Mouse (Mus musculus) liver, adult (tissue): ENCODE data around the gene Eno3.

ENCODE experiments used
- GATA4 ChIP-seq: IDR thresholded peaks from 2 replicates; pipeline ENCODE4 v1.6.1; 2014; ENCODE audit warnings: mild to moderate bottlenecking, low read length; ENCODE audit not compliant: insufficient replicate concordance

Gene Eno3

DNA sequence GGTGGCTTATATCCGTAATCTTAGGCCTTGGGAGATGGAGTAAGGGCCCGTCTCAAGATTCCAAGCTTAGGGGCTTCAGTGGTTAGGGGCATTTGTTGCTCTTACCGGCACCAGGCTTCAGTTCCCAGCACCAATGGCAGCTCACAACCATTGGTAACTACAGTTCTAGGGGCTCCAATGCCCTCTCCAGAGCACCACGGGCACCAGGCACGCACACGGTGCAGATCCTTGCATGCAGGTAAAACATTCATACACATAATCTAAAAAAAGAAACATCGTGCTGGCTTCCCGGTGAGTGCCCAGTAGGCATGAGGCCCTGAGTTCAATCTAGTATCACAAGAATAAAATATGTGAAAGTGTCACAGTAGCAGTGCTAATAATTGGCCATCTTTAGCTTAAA is 6.1 kb downstream of the Eno3 start:
- TF ChIP-seq GATA4 = no peak

DNA sequence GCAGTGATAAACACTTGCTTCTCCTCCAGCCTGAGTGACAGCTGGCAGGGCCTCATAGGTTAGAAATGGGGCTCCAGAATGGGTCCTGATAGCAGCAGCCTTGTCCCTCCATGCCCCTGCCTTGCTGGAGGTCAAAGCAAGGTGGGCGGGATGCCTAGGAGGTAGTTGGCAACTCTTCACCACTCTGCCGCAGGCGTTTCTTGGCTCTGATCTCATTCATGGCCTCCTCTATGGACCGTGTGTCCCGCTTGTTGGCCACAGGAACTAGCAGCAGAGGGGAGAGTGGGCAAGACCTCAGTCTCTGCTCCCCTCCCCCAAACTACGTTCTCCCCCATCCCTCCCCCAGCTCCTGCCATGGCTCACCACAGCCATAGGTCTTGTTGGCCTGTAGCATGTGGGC is 7.0 kb downstream of the Eno3 start:
- no peak for TF ChIP-seq GATA4

DNA sequence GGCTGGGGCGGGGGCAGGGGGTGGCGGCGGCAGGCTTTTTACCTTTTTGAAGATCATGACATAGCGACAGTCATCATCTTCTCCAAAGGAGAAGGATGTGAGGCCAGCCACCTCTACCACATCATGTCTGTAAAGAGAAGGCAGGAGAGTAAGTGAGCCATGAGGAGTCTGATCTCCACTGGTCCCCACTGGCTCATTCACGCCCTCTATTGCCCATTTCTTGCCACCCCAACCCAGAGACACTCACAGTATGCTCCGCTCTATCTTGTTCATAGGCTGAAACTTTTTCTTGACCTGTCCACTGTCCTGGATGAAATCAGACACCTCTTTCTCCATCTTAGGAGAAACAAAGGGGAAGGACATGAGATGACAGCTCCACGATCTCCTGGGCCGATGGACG is 7.7 kb downstream of the Eno3 start:
- TF ChIP-seq GATA4 = no peak

DNA sequence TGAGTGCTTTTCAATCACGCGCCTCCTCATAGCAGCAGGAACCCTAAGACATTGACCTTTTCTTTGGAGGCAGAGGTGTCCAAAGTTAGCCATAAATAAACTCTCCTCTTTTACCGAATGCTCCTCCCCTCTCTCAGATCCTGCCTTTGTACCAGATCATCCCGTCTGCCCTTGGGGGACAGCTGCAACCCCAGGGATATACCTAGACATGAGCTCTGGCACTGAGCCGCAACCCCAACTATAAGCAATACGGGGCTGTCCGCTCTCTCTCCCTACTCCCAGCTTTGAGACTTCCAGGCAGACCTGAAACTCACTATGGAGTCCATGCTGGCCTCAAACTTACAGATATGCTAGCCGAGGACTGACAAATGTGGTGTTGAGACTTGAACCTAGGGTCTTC is 9.7 kb downstream of the Eno3 start:
- no peak for TF ChIP-seq GATA4

- TF ChIP-seq GATA4 = no peak
Observed at GRCm38 (mm10) chr11:70667271-70668150, 10.5 kb downstream of the Eno3 start.

DNA sequence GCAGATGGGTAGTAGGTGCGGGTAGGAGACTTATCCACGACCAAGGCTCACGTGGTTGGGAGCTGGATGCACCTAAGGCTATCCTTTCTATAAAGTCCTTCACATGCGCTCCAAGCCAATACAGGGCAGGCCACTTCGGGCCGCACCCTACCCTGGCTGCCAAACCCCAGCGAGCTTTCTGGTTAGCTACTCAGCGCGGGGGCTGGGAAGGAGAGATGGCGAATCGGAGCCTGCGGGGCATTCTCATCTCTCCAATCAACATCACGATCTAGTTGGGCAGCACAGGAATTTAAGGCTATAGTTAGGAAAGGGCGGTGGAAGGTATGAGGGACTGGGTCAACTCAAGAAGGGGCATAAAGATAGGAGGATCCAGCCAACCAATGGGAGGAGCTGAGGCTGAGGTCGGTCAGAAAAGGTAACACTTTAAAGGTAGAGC is 11.4 kb downstream of the Eno3 start:
- TF ChIP-seq GATA4 = no peak

DNA sequence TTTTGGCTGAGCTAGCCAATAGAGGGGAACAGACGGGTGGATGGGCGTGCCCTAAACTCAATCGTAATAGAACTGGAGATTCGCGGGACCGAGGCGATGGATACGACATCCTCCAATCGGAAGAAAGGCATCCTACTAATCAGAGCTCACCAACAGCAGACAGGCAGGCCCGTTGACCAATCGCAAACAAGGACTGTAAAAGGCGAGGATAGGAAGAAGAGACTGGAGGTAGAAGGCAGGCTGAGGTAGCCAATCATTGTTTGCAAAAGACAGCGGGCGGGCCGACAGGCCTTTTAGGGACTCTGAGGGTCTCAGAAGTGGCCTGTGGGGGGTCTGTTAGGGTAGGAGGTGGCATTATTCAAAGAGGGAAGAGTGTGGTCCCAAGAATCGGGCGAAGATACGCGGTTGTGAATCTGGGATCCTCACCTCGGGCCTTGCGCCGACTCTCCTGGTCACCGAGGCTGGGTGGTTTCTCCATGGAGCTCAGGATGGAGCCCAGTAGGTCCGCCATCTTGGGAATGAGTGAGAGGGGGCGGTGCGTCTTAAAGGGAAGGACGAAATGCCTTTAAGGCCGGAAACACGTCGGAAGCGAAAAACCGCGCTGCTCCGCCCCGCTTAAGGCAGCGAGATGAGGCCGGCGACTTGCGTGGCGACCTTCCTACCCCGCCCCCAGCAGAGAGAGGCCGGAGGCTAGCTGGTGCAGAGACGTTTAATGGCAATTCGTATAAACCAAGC is 11.9 kb downstream of the Eno3 start, which contains the start of gene Spag7:
Gene Spag7, minus strand, starts transcription at position 646 of the 735 bp plus-strand sequence.
- TF ChIP-seq GATA4 = no peak

DNA sequence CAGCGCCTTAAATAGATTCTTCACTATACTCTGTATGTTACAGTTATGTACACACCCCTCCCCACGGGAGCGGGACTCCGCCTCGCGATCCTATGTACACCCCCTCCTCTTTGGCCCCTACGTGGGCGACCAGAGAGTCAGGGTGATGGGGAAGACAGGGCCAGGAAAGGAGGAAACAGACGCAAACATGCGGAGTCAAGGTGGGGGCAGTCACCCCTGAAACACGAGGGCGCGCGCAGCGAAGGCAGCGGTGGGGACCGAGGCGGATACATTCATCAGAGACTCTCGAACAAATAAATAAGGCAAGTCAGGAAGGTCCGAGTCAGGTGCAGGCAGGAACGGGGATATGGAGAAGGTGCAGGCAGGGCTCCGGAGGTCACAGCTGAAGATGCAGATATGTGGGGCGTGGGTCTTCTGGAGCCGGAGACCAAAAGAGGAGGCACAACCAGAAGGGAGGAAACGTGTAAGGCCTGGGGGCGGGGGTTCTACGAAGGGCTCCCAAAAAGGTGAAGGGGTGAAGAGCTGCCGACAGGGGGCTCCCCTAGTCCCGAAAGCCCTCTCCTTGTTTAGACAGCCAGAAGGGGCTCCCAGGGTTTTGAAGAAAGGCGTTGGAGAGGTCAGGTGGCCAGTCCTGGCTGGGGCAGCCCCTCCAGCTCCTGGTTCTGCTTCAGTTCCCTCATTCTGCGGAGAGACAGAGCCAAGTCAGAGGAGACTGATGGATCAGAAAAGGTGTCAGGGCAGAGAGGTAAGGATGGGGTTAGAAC is 12.8 kb downstream of the Eno3 start:
- TF ChIP-seq GATA4 = no peak

GRCm38 (mm10) chr11:70670483-70670882 is 13.5 kb downstream of the Eno3 start:
- TF ChIP-seq GATA4 = no peak

- TF ChIP-seq GATA4 = no peak
Observed at GRCm38 (mm10) chr11:70671333-70672047, 14.5 kb downstream of the Eno3 start.

GRCm38 (mm10) chr11:70674014-70674413 is 17.0 kb downstream of the Eno3 start:
- no peak for TF ChIP-seq GATA4

DNA sequence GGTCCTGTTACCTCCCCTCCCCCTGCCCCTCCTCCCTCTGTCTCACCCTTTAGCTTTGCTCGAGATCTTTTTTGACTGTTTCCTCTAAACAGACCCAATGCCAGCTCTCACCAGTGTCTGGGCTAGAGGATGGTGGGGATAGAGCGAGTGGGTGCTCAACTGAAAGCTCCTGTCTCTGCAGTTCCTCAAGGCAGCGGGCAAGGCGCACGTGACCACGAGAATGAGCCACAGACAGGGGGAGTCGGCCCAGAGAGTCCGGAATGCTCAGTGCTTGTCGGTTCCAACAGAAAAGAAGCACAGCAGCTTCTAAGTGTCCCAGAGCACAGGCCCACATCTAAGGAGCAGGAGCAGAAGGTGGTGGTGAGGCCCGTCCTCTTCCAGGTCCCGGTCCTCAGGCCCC is 17.5 kb downstream of the Eno3 start:
- no peak for TF ChIP-seq GATA4

DNA sequence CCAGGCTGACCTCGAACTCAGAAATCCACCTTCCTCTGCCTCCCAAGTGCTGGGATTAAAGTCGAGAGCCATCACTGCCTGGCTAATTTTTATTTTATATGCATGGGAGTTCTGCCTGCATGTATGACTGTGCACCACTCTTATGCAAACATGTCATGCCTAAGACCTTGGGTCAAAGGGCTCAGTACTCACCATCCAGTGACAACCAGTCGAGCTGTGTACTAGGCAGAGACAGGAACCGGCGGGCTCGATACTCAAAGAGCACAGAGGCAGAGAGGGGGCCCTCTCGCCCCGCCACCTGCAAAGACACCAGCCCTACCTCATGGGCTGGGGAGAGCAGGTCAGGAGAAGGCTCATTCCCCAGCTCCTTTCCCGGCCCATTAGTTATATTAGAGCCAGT is 21.1 kb downstream of the Eno3 start:
- no peak for TF ChIP-seq GATA4

DNA sequence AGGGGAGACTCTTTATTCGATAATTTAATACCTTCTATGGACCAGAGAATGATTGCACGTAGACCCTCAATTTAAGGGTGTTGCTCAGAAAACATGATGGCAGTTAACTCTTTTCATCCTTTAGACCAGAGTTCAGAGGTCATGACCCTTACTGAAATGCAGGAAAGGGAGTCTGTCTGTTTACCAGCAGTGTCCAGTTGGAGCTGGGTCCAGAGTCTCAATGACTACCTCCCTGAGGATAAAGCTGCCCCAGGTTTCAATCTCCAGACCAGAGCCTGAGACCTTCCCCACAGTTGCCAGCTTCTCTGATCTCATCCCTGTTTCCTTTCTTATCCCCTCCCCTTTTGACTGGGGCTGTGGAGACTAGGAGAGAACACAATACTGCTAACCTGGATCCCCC is 21.6 kb downstream of the Eno3 start:
- TF ChIP-seq GATA4 = no peak

GRCm38 (mm10) chr11:70679361-70679760 is 22.4 kb downstream of the Eno3 start:
- TF ChIP-seq GATA4 = no peak
